Mouse (Mus musculus): Measurements from ENCODE around the gene Srrm1.
A peak's percentile ranks its signal among the peaks of the same experiment; 100 is the strongest.
"Not testable (repeated sequence)": the region's sequence is repeated elsewhere in the genome, so short reads cannot be mapped to it uniquely, and the experiment has no call there.

Gene Srrm1

DNA sequence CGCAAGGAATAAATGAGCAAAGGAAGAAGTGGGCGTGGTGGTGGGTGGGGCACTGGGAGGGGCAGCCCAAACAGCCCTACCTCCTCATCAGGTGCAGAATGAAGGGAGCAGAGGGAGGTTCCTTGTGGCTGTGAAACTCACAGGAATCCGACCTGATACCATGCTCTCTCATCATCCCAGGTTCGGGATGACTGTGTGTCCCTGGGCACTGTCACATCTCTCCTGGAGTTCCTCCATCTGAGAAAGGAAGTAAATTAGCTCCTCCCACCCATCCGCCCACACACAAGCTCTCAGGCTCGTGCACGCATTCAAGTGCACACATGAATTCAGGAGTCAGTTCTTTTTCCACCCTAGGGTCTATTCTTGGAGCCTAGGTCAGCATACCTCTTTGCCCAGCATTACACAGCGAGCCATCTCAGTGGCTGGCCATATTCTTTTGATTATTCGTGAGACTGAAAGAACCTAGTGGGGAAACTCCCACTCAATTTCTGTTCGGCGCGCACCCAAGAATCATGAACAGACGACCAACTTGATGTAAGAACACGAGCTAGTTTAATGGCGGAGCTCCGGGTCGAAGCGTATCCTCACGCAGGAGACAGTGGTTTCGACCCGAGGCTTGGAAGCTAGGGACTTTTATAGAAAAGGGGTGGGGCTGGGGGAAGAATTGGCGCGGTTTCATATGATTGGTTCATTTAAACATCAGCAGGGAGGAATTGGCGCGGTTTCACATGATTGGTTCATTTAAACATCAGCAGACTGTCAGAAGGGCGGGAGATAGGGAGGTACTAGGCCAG, 52.7 kb downstream of the Srrm1 start:
- DNase-seq = no peak

DNA sequence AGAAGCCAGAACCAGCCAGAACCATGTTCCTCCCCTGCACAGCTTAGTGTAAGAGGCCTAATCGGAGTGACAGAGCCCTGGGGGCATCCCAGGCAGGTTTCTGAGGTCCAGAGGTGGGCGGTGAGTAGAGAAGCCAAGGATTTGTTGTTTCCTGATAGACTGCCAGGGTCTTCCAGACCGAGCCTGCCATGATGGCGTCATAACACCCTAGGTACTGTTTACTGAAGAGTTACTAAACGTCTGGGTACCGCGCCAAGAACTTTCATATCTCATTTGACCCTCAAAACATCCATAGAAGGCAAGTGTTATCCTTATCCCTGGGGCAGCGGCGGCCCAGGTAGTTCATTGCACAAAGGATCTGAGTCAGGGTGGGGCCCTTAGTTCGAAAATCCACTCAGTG, 54.4 kb downstream of the Srrm1 start:
- no peak for DNase-seq

DNA sequence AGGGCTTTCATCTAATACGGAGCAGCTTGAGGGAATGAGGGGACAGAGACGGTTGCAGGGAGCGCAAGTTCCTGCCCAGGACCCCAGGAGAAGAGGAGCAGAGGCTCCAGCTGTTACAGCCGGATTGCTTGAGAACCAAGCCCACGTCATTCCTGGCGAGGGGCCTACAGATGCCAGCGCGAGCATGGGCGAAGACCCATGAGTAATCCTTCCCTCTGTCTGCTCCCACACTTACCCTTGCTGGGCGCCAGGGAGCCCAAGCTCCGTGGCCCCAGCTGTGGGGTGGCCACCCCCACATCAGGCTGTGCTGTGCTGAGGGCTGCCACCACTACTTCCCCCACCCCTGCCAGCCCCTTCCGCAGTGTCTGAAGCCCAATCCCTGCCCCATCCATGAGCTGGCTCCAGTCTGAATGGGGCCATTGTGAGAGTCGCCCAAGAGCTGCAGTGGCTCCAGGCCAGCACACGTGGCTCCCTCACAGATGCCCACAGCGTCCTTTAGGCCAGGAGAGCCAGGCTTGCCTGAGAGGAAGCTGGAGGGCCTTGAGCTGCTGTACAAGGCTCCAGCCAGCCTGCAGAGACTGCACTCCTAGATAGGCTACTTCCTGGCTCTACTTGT, 55.1 kb downstream of the Srrm1 start:
- DNase-seq = no peak

DNA sequence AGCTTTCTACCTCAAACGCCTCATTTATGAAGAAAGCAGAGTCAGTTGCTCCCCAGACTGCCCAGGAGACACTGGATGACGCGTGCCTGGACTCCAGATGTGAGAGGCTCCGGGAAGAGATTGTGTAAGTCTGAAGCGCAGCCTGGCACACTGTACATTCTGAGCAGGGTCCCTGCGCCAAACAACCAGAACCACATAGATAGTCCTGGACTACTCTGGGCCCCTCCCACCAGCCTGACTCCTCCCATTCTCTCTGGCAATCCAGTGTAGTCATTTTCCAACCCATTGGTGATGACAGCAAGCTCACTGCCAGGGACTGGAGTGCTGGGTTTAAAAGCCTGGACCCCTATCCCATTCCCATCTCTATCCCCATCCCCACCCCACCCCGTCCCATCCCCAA, 56.0 kb downstream of the Srrm1 start:
- DNase-seq = no peak

DNA sequence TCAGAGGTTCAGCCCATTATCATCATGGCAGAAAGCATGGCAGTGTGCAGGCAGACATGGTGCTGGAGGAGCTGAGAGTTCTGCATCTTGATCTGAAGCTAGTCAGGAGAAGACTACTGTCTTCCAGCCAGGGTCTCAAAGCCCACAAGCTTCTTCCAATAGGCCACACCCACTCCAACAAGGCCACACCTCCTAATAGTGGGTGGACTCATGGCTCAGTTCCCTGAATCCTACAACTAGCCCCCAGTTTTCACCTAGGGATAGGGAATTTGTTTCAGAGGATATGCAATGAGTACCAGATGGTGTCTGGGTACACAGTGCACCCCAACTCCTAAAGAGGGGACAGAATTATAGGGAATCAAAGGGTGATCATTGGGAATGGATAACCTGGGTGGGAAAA, 56.6 kb downstream of the Srrm1 start:
- DNase-seq = no peak

DNA sequence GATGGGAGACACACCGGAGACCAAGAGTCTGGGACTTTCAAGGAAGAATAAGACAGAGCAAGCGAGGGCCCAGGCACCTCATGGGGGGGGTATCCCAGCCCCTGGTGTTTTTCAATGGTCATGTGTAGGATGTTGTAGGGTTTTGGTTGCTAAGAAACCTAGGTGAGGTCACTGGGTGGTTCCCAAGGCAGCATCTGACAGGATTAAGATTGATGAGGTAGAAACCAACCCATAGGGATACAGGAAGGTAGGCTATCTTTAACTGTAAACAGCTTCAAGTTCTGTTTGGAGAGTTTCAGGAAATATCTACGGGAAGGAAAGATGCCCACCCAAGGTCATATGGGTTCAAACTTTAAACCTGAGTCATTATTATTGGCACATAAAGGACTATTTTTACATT, 59.3 kb downstream of the Srrm1 start:
- no peak for DNase-seq

DNA sequence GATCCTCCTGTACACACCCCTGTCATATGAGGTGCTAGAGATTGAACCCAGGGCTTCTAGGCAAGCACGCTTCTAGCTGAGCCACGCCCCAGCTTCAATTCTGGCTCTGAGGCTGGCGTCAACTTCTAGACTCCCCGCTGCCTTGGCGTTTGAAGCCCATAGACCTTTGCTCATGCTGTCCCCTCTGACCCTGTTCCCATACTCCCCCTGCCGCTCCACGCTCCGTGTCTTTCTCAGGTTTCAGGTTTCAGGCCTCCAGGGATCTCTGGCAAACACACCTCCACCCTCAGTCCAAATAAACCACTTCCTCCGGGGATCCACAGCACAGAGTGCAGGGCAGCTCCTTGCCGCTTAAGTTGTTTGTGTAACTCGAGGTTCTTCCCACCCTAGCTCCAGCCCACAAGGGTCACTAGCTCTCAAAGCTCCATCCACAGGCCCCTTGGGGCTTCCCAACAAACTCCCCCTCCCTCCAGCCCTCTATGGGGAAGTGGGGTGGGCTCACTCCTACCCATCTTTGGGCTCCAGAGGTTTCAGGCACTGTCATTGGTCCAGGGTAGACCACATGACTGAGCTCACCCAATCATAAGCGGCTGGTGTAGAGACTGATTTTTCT, 60.5 kb downstream of the Srrm1 start:
- DNase-seq = peak; percentile 75

DNA sequence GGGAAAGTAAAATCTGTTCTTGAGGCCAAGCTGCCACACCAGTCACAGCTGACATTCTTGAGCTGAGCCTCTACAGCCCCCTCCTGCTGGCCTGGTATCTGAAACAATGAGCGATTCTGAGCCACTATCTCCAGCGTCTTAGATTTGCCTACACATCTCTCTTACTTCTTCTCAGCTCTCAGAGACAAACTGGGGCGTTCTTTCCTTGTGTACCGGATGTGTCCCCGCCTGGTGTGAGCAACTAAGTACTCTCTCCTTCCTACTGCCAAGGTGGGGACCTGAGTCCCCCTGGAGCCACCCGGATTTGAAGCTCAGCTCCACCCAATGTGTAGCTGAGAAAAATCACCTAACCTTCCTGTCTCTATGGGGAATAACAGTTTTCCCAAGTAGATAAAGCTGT, 61.3 kb downstream of the Srrm1 start:
- no peak for DNase-seq

DNA sequence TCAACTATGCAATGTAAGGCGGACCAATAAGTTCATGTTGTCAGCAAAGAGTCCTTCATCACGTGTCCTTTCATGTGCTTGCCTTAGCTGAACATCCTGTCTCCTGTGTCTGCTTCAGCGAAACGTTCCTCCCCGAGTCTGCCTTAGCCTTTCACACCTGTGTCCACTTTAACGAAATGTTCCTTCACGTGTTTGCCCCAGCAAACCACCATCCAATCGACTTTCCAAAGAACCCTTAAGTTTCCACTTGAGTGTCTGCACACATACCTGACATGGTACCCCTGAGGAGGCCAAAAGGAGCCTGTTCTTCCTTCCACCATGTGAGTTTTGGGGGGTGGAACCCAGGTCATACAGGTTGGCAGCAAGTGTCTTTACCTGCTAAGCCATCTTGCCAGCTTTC, 61.9 kb downstream of the Srrm1 start:
- no peak for DNase-seq

DNA sequence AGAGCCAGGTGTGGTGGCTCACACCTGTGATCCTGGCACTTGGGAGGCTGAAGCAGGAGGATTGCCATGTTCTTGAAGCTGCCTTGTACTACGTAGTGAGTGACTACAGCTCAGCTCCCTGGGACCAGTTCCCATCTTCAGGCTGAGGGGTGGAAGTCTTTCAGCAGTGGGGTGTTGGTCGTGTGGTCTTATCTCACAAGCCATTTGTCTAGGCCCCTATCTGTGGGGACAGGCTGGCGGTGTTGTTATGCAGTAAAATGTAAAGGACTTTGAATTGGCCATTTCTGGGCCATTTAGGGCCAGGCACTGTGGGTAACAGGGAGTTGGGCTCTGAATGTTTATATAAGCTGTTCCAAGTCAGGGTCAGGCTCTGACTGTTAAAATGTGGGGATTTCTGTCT, 65.1 kb downstream of the Srrm1 start:
- no peak for DNase-seq

DNA sequence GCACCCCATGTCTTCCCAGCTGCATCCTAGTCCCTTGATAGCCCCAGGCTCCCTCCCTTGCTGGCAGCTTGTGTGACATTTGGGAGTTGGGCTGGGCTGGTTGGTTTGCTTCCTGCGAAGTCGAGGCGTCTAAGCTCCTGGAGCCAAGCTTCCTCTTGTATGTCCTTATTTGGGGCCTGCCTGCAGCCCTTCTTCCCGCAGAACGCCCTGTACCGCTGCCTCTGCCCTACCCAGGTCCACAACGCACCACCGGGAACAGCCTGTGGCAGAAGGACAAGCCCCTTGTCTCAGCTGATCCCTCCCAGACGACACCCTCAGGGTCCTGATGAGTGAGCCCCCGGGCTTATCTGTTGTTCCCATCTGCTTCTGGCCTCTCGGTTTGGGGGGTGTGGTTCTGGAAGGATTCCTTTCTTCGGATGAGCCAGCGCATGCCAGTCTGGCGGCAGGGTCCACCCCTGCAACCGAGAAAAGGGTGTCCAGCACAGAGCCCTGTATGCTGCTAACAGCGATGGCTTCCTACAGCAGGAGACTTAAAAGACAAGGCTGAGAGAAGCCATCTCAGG, 66.2 kb downstream of the Srrm1 start:
- peak; percentile 53 for DNase-seq

DNA sequence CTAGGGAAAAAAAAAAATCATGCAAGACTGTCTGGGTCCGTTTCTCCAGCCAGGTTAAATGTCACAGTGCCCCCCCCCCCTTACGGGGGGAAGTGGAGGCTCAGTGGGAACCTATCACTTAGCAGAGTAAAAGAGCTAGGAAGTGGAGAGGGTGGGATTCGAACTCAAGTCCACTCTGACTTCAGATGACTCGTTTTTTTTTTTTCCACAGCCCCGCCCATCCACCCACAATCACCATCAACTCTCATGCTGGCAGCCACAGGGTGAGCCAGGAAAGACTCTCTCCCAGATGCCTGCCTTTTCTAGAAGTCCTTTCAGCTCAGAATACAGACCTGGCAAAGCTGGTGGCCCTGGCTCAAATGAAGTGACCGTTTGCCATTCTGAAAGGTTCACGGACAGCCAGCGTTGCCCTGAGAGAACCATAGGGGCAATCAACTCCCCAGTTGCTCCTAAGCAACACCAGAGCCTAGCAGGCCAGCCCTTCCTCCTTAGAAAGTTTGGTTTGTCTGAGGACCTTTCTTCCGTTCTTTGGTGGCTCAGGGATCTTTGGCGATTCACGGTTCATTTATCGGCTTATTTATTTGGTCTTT, 67.0 kb downstream of the Srrm1 start:
- DNase-seq = no peak

DNA sequence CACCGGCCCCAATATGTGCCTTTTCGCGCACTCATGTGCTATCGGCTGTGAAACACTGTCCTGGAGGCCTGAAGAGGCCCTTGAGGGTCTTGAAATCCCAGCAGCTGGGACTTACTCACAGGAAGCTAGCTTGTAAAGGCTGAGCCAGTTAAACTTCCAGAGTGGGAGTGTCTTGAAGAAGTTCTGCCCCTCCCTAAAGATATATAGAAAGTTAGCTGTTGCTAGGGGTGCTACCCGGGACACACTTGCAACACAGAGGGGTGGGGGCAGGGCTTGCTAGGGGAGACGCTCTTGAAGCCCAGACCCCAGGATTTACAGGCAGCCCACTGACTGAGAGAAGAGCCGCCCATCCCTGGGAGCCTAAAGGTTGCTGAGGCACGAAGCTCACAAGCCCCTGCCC, 67.7 kb downstream of the Srrm1 start:
- DNase-seq = no peak

DNA sequence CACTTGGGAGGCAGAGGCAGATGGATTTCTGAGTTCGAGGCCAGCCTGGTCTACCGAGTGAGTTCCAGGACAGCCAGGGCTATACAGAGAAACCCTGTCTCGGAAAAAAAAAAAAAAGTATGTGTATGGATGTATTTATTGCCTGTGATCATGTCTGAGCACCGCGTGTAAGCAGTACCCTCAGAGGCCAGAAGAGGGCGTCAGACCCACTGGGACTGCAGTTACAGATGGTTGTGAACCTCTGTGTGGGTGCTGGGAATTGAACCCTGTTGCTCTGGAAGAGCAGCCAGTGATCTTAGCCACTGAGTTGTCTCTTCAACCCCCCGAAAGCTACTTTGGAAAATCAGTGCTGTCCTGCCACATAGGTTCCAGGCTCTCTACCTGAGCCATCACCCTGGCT, 69.2 kb downstream of the Srrm1 start:
- no peak for DNase-seq

DNA sequence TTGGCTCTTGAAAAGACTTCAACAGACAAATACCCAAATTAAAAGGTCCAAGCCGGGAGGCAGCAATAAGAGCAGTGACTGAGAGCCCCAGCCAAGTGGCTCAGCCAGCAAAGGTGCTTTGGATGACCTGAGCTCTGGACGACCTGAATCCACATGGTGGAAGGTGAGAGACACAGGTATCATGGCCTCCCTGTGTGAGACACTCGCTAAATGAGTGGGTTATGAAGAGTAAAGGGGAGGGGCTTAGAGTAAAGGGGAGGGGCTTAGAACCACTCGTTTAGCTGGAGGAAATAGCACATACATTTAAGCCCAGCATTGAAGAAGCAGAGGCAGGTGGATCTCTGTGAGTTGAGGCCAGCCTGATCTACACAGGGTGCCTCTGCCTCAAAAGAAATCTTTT, 69.7 kb downstream of the Srrm1 start:
- no peak for DNase-seq

DNA sequence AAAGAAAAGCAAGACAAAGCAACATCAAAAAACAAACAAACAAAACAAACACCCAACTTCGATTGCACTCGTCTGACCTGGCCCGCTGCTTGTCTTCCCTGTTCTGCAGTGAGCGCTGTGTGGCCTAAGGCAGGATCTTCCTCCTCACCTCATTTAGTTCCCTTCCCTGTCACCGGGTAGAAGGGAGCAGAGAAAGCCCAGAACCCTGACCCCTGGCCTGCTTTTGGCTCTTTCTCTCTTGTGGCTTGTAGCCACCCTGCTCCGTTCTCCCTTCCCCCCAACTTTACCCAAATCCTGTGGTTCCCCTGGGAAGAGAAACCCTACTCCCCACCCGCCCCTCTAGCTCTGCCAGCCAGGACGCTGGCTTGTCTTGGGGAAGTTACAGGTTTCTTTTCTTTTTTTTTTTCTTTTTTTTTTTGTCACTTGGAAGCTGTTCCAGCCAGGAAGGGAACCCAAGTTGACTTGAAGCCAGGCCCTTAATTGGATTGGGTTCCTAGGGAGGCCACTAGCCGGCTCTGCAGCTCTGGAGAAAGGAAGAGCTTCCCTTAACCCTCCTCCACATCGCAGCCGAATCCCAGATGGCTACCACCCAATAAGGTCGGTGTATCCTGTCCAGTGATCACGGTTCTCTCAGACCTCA, 70.3 kb downstream of the Srrm1 start:
- peak; percentile 60 for DNase-seq

DNA sequence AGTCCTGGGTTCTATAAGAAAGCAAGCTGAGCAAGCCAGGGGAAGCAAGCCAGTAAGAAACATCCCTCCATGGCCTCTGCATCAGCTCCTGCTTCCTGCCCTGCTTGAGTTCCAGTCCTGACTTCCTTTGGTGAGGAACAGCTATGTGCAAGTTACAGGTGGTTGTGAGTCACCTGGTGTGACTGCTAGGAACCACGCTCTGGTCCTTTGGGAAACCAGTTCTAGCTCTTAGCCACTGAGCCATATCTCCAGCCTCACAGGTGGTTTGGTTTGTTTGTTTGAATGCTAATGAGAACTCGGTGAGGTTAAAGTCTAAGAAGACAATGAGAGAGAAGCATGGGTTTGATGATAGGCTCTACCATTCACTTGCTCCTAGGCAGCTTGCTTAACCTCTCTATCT, 73.1 kb downstream of the Srrm1 start:
- DNase-seq = not testable (repeated sequence)

DNA sequence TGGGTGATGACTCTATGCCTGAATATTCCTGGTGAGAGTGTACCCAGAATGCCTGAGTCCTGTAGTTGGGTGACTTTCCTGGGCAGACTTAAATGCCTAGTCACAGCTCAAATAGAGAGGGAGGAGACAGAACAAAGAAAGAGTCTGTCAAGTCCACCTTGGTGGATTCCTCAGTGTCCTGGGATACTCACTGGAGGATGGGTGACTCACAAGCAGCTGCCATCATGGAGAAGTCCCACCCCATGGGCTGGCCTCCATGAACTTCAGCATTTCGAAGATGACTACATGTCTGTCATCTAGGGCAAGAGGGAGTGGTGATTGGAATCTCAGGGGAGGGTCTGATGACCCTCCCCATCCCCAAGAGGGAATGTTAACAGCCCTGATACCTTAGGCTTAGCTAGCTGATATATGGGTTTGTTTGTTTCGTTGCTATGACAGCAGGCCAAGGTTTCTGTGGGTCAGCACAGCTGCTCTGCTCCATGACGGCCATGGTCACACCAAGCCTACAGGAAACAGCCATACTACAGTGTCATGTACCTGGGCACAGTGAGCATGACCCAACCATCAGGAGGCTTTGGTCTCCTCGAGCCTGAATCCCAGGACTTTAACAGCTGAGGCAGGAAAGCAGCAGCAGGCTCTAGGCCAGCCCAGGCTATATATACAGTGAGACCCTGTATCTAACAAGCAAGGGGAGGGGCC, 76.3 kb downstream of the Srrm1 start:
- no peak for DNase-seq

DNA sequence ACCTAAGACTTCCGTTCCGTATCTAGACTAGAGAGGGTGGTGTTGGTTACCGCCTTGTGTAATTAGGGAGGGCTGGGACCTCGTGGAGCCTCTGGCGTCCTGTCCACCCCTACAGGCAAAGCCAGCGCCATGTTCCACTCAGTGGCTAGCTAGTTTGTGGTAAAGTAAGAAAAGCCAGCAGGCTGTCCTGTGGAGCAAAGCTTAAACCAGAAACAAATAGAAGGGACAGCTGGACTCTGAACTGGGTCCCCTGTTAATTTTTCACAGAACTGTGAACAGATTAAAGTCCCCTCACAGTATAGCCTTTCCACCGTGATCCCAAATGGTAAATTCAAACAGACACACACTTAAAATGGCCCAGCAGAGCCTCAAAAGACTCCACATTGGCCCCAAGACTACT, 78.4 kb downstream of the Srrm1 start:
- peak; percentile 77 for DNase-seq

DNA sequence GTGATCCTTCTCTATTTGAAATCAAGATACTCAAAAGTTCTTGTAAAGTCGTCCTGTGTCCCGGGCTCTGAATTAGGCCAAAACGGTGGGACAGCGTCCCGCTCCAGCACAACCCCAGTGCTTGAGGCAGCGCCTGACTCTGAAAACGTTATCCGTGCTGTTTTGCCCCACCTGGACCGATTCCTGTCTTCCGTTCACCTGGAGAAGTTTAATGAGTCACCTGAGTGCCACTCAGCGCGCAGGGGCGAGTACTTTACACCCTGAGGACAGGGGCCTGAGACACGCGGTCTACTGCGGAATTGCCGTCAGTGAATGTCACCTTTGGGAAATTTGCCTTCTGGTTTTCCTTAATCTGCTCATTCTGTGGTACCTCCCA, 79.8 kb downstream of the Srrm1 start:
- peak; percentile 83 for DNase-seq

DNA sequence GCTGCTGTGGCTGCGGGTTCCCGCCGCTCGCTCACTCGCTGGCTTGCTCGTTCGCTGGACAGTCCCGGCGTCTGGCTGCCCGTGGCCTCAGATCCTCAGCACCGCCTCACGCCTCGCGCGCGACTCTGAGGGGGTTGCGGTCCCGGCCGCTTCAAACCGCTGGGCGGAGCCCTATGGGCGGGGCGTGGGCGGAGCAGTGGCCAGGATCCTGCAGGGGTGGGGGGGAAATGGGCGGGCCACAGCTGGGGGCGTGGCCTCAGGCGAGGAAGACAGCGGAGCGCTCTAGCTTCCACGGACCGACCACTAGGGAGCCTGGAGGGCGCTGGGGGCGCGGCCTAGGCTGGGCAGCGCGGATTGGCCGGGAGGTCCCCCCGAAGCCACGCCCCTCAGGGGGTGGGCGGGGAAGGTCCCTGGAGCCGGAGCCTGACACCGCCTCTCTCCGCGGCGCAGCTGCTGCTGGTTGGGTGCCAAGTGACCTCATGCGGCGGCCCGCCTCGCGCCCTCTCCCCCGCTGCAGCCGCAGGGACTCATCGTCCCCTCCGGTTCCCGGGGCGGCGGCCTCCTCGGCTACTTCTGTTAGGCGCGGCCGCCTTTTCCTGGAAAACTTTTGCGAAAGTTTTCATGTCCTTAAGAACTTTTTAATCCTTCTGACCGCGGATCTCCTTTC, 80.3 kb downstream of the Srrm1 start, which contains the start of gene Clic4:
Clic4 (minus strand) TSS at position 175 of the 667 bp plus-strand sequence.
- peak; percentile 98 for DNase-seq

Data from kidney, adult 11 months (tissue).